Mouse (Mus musculus): ENCODE data around the gene Kcnk1.

DNA sequence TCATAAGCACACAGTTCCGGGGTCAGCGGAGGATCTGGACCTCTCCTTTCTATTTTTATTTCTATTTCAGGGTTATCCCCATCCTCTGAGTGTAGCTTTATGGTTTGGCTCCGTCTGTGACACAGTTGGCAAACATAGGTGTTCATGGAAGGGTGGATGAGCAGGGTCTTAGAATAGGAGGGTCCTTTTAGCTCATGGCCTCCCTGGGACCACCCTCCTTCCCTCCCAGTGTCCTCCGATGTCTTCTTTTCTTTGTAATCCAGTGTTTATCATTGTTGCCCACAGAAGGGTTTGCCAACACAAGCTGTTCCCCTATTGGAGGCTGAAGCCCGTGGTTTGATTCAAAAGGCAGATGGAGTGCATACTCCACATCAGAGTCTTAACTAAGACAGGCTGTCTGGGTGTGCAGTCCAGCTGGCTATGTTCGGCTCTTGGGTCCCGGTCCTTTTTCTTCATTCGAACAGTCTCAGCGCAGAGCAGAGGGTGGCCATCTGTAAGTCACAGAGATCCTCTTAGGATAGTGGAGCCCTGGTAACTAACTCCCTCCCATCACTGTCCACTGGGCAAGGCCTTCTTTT, 69.0 kb downstream of the Kcnk1 start:
- no peak for TF ChIP-seq CTCF (IDR thresholded peaks at IDR 0.05; ENCODE audit: low read depth)
- no peak for TF ChIP-seq EP300 (optimal IDR thresholded peaks at IDR 0.05)
